Mouse (Mus musculus) T-helper 17 cell (primary cell): ENCODE measurements around the gene Ppp3r1.
"Not testable (repeated sequence)": the region's sequence is repeated elsewhere in the genome, so short reads cannot be mapped to it uniquely, and the experiment has no call there.

Experiments used
- in situ Hi-C, 2 experiments: fragments of 300-600 bp; cut with MboI, MseI; formaldehyde crosslinking; loops; 1 replicate in 1 of 2; 2 replicates in 1 of 2; pipeline ENCODE4 v1.15.1; 2025; ENCODE audit warnings: high pct_unique_total_duplicates in 2 of 2

The Ppp3r1 gene

DNA sequence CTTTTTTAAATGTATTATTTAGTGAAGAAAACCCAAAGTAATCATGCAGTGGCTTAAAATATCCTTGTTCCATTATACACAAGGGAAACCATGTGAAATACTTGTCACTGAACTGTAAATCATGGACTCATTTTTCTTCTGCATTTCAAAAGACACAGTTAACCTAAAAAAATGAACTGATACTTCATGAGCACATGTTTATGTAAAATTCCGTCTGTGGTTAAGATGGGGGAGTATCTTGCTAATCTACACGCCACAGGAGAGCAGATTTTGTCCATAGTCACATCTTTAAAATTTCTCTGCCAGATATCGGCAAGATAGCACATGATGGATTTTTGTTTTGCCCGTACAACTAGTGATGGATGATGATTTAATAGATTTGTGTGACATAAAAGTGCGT, 40.1 kb downstream of the Ppp3r1 start:
- in situ Hi-C loops: no loop called here

GRCm38 (mm10) chr11:17199840-17200501, 40.9 kb downstream of the Ppp3r1 start:
- in situ Hi-C loops: loop anchor here in 1 of 2 experiments (25.0 kb wide), 1 partner anchor 688 kb away; the partner anchor contains the start of gene Sec61g

DNA sequence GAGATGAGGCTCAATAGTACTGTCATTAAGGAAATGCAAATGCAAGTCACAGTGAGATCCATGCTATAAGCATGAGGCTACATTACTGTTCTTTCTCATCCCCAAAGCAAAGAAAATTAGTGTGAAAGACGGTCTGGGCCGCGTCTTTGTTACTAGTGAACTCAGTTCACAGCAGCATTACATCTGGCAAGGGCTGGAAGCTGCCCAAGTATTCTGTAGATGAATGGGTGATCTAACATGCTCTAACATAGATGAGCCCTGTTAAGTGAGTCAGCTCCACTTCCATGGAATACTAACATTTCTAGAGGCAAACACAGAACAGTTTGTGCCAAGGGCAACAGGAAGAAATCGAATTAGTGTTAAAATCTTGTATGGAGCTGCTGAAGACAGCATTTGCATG, 41.9 kb downstream of the Ppp3r1 start:
- in situ Hi-C loops: loop anchor here in 1 of 2 experiments (25.0 kb wide), 1 partner anchor 689 kb away; the partner anchor contains the start of gene Sec61g

- in situ Hi-C loops: loop anchor here in 1 of 2 experiments (25.0 kb wide), 1 partner anchor 690 kb away; the partner anchor contains the start of gene Sec61g
Measured at GRCm38 (mm10) chr11:17202481-17202880, 43.4 kb downstream of the Ppp3r1 start.

DNA sequence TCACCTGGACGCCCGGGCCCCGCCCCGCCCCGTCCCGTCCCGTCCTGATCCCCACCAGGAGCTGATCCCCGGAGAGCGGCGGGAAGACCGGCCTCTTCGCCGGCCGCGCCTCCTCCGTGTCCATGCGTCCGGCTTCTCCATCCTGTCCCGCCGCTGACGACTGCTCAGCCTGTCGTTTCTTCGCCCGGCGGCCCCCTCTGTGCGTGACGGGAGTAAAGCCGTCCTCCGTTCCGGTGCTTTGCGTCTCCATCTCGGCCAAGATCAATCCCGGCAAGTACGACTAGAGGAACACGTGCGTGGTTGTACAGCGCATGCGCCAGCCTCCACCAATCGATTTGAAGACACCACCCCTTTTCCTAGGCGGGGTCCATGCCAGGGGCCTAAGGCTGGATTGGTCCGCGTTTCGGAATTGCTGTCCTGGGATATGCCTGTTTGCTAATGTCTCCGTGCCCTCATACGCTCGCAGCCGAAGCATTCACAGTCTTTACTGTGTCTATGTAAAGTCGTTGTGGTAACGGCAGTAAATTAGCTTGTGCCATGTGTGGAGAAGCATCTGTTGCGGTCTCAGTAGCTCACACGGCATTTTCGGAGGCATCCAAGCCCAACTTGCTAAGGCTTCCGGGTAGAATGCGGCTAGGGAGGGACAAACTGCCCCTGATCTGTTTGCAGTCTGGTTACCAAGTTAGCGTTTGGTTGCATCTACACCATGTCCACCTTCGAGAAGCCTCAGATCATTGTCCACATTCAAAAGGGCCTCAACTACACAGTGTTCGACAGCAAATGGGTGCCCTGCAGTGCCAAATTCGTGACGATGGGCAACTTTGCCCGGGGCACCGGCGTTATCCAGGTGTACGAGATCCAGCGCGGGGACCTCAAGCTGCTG, 52.4 kb downstream of the Ppp3r1 start, which contains the start of gene Pno1:
TSS of gene Pno1 (minus strand) at position 311 of the 883 bp plus-strand sequence.
- in situ Hi-C loops: loop anchor here in 1 of 2 experiments (5.0 to 25.0 kb wide), 2 partner anchors 54 to 699 kb away; partner anchors contain the start of genes Ppp3r1 and Sec61g

DNA sequence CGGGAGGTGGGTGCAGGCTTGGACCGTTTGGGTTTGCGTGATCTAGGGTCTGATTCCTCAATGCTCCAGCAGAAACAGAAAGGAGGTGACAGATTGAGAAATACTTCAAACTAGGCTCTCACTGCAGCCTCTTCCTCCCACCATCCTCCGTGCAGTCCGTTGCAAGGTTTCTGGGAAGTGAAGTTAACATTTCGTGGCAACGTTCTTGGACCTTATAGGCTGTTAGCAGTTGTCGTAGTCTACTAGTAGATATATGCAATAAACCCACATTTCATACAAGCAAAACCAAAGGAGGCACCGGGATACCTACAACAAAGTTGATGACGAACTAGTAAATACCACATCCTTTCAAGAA, 53.1 kb downstream of the Ppp3r1 start:
- in situ Hi-C loops: loop anchor here in 1 of 2 experiments (5.0 to 25.0 kb wide), 2 partner anchors 55 to 700 kb away; partner anchors contain the start of genes Ppp3r1 and Sec61g

GRCm38 (mm10) chr11:17212903-17213509, 53.9 kb downstream of the Ppp3r1 start:
- in situ Hi-C loops: loop anchor here in 1 of 2 experiments (5.0 to 25.0 kb wide), 2 partner anchors 56 to 701 kb away; partner anchors contain the start of genes Ppp3r1 and Sec61g

DNA sequence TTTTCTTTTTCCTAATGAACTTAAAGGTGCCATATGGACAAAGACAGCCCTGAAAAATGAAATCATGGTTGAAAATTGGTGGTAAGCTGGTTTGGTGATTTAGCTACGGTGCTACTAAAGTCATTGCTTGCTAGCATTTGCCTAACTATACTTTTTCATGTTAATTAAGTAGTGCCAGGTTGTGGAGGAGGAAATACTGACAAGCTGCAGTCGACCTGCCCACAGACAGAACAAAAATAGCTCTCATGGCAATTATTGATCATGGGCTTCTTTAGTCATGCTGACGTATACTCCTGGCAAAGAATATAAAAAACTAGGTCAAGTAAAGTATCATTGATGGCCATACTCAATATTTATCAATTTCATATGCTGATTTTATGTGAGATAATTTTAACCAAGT, 56.4 kb downstream of the Ppp3r1 start:
- in situ Hi-C loops: loop anchor here in 1 of 2 experiments (25.0 kb wide), 1 partner anchor 703 kb away; the partner anchor contains the start of gene Sec61g

GRCm38 (mm10) chr11:17221126-17221525, 62.1 kb downstream of the Ppp3r1 start:
- in situ Hi-C loops: loop anchor here in 1 of 2 experiments (25.0 kb wide), 1 partner anchor 709 kb away; the partner anchor contains the start of gene Sec61g

DNA sequence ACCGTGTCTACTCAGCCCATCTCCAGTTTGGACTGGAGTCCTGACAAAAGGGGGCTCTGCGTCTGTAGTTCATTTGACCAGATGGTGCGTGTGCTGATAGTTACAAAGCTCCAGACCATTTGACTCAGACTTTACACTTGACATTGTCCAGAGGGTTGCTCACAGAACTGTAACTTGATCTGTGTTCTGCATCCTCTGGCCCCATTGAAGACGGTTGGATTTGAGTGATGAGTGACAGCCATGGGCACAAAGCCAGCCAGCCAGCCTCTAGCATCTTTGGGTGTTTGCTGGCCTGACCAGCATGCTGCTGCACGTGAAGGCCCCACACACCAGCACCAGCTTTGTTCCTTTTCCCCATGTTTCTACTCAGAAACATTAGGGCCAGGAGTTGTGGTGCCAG, 73.7 kb downstream of the Ppp3r1 start:
- in situ Hi-C loops: no loop called here

GRCm38 (mm10) chr11:17236449-17237037, 77.5 kb downstream of the Ppp3r1 start:
- in situ Hi-C loops: no loop called here

GRCm38 (mm10) chr11:17238598-17238997, 79.5 kb downstream of the Ppp3r1 start:
- in situ Hi-C loops: not testable (repeated sequence)

- in situ Hi-C loops: no loop called here
Measured at GRCm38 (mm10) chr11:17248715-17249114, 89.7 kb downstream of the Ppp3r1 start.
